Mouse (Mus musculus): ENCODE results near the gene Gm49392. TPM values are rescaled to one million over a fixed set of nuclear protein-coding genes. Genes with fewer than 3 reads are reported as not detected.
"Not testable (repeated sequence)": the region's sequence is repeated elsewhere in the genome, so short reads cannot be mapped to it uniquely, and the experiment has no call there.

The Gm49392 gene
- not detected for polyA plus RNA-seq (2017; shearing (Covaris generic))

DNA sequence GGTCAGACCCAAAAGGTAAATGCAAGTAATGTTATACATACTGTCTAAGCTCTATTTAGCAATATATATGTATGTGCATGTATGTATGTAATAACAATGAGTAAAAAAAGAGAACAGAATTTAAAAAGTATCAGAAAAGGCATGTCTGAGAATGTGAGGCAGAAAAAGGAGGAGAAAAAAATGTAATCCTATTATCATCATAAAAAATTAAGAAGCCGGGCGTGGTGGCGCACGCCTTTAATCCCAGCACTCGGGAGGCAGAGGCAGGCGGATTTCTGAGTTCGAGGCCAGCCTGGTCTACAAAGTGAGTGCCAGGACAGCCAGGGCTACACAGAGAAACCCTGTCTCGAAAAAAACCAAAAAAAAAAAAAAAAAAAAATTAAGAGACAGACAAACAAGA, at the start of gene Gm49392:
Gene Gm49392, minus strand, starts transcription at position 101 of the 400 bp plus-strand sequence.
- not testable (repeated sequence) for ATAC-seq

DNA sequence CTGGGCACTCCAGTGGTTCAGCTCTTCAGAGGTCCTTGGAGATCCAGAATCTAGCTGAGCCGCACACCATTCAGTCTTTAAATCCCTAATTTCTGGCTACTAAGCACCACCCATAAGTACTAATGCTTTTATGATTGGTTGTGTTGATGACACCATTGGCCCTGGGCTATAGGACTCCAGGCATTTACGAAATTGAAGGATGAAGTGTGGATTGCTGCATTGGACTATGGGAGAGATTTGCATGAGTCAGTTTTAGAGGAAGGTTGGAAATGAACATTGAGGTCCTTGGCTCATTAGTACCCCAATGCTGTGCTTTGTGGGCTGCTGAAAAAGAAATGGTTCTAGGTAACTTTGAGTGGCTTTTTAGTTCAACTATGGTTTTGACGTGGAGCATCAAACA, 45.2 kb upstream of the Gm49392 start, which contains the start of gene Tpbpa:
Gene Tpbpa, minus strand, starts transcription at position 101 of the 400 bp plus-strand sequence.
- ATAC-seq = not testable (repeated sequence)

DNA sequence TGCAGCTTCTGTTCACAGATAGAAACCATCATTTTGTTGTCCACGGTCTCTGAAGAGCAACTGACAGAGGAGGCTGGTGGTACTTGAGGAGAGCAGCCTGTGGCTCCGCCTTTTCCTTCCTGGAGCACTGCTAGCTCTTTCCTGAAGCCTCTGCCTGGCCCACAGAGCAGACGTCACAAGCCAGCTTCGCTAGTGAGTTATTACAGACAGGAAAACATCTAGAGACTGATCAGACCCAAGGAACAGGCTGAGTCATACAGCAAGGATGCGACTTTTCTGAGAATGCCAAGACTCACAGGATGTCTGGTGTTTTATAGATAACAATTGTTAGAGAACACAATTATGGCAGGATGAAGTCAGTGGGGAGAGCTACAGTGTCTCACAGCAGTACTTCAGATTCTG, 39.8 kb upstream of the Gm49392 start, which contains the start of the genes Gm49391 and Ctla2a:
Gene Gm49391, minus strand, starts transcription at position 72 of the 402 bp plus-strand sequence.
Gene Ctla2a, minus strand, starts transcription at position 126 of the 402 bp plus-strand sequence.
- ATAC-seq = peak; percentile 98

DNA sequence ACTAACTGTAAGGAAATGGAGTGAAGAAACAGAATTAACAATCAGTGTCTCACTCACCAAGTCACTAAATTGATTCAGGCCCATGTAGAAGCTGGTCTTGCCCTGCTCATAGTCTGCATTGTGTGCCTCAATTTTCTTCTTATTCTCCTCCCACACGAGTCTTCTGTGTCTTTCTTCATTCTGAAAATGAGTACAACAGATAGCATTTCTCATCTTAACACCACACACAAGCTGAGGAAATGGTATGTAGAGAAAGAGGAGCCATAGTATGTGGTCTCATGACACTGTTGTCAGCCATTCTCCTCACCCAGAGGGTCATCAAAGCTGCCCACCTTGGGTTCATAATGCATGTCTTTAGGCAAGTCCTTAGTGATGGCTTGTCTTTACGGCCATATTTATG, 38.8 kb upstream of the Gm49392 start, which contains the start of gene Gm49393:
Gene Gm49393, minus strand, starts transcription at position 101 of the 400 bp plus-strand sequence.
- not testable (repeated sequence) for ATAC-seq

DNA sequence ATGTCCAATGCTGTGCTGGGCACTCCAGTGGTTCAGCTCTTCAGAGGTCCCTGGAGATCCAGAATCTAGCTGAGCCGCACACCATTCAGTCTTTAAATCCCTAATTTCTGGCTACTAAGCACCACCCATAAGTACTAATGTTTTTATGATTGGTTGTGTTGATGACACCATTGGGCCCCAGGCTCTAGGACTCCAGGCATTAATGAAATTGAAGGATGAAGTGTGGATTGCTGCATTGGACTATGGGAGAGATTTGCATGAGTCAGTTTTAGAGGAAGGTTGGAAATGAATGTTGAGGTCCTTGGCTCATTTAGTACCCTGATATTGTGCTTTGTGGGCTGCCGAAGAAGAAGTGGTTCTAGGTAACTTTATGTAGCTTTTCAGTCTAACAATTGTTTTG, 8.1 kb upstream of the Gm49392 start, which contains the start of gene Tpbpb:
Gene Tpbpb, minus strand, starts transcription at position 101 of the 400 bp plus-strand sequence.
- not testable (repeated sequence) for ATAC-seq

DNA sequence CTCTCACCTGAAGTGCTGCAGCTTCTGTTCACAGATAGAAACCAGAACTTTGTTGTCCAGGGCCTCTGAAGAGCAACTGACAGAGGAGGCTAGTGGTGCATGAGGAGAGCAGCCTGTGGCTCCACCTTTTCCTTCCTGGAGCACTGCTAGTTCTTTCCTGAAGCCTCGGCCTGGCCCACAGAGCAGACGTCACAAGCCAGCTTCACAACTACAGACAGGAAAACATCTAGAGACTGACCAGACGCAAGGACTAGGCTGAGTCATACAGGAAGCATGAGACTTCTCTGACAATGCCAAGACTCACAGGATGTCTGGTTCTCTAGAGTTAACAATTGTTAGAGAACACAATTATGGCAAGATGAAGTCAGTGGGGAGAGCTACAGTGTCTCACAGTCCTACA, 634 bp upstream of the Gm49392 start, which contains the start of gene Ctla2b:
Gene Ctla2b, minus strand, starts transcription at position 120 of the 400 bp plus-strand sequence.
- peak; percentile 94 for ATAC-seq

DNA sequence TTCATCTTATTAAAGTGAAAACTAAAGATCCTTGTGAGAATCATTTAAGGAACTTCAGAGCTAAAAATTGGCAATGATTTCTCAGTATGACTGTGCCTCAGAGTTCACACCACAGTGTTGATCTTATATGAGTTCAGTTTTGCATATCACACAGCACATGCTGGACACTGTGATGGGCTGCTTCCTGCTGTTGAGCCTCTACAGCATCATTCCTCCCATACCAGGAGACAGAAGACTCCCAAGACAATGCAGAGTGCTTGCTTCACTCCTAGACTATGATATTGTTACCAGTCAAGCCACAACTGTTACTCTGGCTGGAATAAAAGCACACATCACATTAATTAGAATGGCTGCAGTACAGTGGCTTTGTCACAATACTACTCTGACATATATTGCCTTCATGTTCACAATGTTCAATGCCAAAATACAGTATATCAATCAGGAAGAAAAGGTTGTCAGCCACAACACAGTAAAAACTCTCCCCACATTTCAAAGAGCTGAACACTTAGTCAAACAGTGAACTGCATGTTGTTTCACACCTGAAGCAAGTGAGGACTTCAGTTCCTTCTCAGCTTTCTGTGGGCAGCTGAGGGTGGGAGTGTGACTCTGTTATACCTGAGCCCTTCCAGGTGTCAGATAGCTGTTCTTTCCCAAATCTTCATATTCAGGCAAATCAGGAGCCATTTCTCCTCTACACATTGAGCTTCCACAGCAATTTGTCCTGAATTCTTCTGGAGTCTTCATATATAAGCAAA, 1.1 kb downstream of the Gm49392 start:
- no peak for ATAC-seq

DNA sequence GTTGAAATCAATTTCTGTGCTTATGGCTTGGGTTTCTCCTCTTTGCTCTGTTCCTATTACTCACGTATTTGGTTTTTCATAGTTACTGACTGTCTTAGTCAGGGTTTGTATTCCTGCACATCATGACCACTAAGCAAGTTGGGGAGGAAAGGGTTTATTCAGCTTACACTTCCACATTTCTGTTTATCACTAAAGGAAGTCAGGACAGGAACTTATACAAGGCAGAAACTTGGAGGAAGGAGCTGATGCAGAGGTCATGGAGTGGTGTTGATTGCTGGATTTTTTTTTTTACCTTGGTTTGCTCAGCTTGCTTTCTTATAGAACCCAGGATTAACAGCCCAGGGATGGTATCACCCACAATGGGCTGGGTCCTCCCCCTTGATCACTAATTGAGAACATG, 4.4 kb downstream of the Gm49392 start:
- no peak for ATAC-seq

DNA sequence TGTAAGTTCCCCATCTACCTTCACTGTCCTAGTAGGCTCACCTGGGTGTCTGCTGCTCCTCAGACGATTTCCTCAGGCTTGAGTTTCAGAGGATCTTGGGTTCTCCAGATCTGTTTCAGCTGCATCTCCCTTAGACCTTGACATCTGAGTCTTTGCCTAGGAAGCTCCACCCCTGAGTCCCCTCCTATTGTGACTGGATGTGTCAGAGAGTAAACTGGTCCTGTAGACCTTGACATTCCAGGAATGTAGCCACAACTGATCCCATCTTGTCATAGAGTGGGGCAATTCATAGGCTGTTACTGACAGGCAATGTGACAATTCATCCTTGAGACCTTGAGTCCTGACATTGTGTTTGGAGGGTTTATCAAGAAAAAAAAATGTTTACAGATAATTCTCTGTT, 32.4 kb downstream of the Gm49392 start, which contains the start of gene 4930486L24Rik:
Gene 4930486L24Rik, minus strand, starts transcription at position 195 of the 400 bp plus-strand sequence.
- no peak for ATAC-seq

DNA sequence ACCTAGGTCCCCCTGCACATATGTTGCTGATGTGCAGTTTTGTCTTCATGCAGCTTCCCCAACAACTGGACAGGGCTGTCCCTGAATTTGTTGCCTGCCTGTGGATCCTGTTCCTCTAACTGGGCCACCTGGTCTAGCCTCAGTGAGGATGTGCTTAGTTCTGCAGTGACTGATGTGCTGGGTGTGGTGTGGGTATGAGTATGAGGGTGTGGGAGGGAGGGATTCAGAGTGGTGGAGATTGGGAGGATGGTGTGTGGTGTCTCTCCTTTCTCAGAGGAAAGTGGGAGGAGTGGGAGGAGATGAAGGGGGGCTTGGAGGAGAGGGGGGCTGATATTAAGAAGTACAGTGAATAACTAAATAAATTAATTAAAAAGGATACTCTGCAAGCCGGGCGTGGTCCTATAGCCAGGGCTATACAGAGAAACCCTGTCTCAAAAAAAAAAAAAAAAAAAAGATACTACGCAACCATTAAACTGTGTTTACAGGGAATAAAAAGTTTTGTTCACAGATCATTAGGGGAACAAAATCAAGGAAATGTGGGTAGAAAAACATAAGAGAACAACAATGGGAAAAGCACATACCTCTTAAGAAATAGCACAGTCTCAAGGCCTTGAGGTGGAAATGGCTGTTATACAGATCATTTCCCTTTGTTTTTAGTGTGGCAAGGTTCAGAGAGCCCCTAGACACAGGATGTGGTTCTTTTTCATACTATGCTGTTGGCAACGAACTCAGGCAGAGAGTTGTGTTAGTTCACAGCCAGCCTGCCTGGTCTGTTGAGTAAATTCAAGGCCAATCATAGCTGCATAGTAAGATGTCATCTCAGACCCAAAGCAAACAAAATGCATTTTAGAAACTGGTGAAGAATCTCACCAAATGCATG, 48.2 kb downstream of the Gm49392 start:
- ATAC-seq = peak; percentile 99

DNA sequence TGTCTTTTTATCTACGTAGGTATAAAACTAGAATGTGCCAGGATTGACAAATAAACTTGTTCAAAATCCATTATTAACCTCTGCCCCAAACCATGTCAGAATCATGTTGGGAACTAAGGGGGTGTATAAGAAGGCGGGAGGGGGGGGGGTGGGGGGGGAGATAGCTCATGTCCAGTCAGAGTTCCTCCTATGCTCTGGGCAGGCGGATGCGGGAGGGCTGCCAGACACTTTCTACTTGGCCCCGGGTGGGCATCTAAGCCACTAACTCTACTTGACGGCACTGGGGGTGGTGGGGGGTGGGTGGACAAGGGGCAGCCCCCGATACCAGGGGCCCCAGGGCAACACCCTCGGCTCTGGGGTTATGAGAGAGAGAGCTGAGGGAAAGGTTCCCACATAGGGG, 53.5 kb downstream of the Gm49392 start:
- ATAC-seq = no peak

DNA sequence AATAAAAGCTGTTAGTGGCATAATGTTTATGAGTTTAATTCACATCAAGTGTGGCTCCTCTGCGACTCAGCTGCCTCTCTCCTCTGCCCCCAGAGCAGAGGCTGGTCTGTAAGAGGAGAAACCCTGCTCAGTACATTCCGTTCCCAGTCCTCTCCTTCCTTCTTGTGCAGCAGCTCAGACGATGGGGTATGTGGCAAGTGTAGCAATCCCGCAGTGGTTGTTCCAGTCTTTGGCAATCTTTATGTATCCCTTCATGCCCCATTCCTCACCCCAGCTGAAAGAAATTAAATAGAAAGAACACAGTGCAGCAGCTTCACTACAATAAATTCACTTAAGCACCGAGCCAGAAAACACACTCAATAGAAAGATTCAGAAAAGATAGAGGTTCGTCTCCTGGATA, 54.0 kb downstream of the Gm49392 start:
- ATAC-seq = no peak

DNA sequence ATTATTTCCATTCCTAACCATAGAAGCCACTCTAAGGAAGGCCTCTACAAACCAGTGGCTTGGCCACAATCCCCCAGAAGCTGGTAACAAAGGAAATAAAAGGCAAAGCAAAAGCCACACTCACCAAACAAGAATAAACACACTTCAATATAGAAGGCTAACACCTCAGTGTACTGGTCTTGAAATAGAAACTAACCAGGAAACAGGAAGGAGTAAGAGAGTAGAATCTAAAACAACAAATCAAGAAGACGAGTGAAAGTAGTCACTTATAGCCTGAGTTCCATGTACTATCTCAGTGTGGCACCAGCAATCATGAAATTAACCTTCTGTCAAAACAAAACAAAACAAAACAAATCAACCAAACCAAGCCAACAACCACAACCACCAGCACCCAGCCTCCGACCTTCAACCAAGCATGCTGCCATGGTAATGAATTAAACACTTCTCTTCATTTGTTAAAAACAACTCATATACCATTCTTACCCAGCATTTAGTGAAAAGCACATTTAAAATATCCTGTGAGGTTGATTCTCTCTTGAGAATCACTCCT, 57.3 kb downstream of the Gm49392 start:
- ATAC-seq = peak; percentile 75

DNA sequence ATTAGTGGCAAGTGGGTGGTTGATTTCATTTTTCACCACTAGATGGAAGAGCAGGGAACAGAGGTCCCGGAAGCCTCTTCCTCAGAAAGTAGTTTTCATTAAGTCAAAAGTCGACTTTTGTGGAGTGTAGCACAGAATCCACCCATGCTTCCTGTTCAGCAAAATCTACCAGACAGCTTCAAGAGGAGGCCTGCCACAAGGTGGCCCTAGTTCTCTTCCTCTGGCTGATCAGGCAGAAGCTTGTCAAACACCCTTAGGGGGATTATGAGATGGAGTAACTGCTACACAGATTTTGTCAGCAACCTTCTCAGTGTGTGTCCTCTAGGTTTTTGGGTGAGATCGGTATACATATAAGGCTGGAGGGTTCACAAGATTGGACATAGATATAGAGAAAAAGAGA, 70.6 kb downstream of the Gm49392 start:
- peak; percentile 87 for ATAC-seq

DNA sequence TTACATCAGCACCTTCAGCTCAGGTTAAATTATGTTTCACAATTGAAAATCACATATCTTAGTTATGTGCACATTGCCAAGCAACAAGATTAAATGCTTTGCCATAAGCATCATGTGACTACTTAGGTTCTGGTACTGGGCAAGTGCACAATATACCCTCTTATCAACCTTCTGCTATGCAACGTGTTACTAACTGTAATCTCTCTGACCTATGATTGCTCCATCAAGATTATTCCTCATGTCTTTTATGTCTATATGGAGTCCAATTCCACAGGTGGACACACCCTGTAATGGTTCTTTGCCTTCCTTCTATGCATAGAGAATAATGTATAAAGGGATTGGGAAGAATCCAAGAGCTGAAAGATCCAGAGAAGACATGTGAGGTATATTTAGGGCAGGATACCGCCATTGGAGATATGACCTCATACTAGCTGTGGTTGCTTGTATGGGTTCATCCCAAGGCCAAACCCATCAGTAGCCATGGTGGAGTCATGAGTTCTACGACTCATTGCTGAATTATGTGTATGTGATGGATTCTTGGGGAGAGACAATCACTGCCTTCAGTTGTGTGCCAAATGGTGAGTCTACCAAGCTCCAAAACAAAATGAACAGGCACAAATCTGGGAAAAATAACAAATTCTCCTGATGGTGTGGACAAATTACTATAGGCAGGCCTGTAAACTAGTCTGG, 76.1 kb downstream of the Gm49392 start:
- no peak for ATAC-seq

DNA sequence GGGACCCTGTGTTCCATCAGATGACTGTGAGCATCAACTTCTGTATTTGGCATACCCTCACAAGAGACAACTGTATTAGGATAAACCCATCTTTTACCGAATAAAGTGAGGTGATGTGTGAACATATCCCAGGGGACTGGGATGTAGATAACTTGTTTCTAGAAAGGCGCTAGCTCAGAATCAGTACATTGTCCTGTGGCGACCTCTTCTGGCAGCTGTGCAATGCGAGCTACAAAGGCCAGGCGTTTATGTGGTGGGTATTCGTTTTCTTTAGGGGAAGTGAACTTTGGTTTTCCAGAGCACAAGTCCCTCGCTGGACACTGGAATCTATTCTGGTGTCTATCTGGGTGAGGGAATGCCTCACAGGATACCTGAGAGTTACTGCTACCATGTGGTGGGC, 77.2 kb downstream of the Gm49392 start:
- no peak for ATAC-seq

DNA sequence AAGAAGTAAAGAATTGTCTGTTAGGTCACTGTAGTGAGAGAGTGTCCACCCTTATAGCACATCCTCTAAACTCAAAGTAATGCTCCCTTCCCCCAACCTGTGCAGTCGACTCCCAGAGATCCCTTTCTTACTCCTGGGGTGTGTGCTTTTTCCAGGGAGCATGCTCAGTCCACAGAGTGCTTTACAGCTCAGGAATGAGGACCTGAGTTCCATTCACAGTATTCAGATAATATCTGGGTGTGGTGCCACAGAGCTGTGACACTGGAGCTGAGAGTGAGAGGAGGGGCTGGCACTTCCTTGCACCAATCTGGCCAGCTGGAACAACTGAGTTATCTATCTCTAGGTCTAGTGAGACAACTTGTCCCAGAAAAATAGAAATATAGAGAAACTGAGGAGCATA, 83.0 kb downstream of the Gm49392 start:
- no peak for ATAC-seq

DNA sequence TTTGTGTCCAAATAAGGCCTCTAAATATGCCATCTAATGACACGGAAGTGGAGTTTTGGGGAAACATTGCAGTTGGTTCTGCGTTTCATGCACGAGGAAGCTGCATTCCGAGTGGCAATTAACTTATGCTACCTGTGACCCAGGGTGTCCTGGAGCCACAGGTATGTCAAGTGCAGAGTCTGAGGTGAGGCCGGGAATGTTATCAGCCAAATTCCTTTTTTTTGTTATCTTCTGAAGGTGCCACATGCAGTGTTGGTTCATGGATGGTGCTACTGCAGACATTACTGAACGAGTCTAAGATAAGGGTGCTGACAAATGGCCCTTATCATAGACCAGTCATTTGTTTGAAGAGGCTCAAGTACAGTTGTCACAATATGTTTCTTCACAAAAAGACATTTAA, 83.9 kb downstream of the Gm49392 start:
- ATAC-seq = no peak

DNA sequence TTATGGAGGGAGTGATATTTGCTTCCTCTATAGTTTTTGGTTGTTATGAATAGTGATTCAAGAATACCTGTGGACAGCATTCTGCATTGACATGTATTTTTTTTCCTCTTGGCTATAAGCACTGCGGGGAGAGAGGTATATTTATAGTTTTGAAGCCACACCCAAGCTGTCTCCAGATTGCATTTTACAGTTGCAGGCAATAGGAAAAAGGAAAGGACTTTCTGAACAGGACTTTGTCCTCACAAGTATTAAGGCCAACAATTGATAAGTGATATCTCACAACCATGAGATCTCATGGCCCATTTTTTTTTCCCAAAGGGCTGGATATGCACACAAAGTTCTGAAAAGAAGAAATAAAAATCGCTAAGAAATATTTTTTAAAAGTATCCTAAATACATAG, 87.0 kb downstream of the Gm49392 start:
- ATAC-seq = no peak

DNA sequence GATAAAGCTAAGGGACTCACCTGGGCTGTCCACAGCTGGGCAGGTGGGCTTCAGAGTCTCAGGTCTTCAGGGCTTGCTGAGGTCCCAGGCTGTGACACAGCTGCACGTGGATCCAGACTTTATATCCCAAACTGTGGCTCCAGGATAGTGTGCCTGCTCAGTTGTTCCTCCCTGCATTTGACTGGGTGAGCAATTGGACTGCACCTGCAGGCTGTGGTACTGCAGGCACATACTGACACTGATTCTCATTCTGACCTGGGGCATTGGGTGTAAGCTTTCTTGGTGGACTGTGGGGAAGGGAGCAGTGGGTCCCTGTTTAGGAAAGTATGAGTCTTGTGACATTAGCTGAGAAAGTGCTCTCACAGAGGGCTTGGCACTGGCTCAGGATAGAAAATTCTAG, 93.9 kb downstream of the Gm49392 start, which contains the start of gene Ctsll3:
Gene Ctsll3, minus strand, starts transcription at position 101 of the 400 bp plus-strand sequence.
- no peak for ATAC-seq

Measured in CD4-positive, CD25-positive, alpha-beta regulatory T cell, adult 4 months (primary cell).